ENCODE assay signal across 8 mouse cellular contexts in the genomic region with DNA sequence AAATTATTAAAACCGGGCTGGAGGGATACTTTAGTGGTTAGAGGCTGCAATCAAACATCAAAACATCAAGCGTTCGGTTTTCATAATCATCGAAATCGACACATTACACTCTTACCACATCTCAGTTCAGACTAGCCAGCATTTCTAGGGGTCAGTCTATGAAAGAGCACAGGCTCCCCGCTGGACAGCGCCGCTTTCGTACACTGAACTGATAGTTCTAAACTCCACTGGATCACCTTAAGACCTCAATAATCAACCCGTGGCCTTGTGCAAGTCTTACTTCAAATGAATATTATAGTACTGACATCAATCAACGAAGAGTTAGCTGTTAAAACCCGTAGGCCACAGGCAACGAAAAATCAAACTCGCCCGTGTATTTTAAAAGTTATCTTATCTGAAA. TPM values are rescaled to one million over a fixed set of nuclear protein-coding genes. Genes with fewer than 3 reads are reported as not detected.
DNase-seq lines count a peak whose midpoint lies in the region; ATAC-seq lines count a peak whose summit lies in the region.

No protein-coding gene starts in this region.

- no peaks in the 10 kb centered on the region; the same call in 1 of the 2 replicates for H3K27me3 ChIP-seq in kidney, embryonic 14.5 days (ENCODE audit: control insufficient read depth, insufficient read depth, low read length)
- H3K27me3 ChIP-seq in hindbrain, embryonic 15.5 days, result peaks cover 7% of the 10 kb centered on the region; the same call in 1 of the 2 replicates
- no peaks in the 10 kb centered on the region; the same call in 1 of the 2 replicates for H3K27me3 ChIP-seq in midbrain, embryonic 15.5 days (replicated peaks)

- peak overlapping the region; percentile 96 for H3K4me2 ChIP-seq in kidney, embryonic 14.5 days (replicated peaks; ENCODE audit: low read depth, low read length)
- H3K4me2 ChIP-seq in hindbrain, embryonic 15.5 days, result peak overlapping the region; percentile 72
- peak overlapping the region; percentile 82 for H3K4me2 ChIP-seq in midbrain, embryonic 15.5 days

- 36% methylated on average over 15 of the region's 15 CpGs for WGBS in kidney, embryonic 14.5 days
- WGBS in hindbrain, embryonic 15.5 days, result 40% methylated on average over 15 of the region's 15 CpGs
- 38% methylated on average over 15 of the region's 15 CpGs for WGBS in midbrain, embryonic 15.5 days

- no peak for ATAC-seq in kidney, embryonic 14.5 days (ENCODE audit: low FRiP score, low TSS enrichment)
- ATAC-seq in hindbrain, embryonic 15.5 days (ENCODE audit: low FRiP score, low read depth), result no peak
- no peak for ATAC-seq in midbrain, embryonic 15.5 days (replicated peaks)
- no peak for ATAC-seq in granulocyte monocyte progenitor cell, adult 5-6 weeks (replicated peaks; ENCODE audit: poor library complexity, severe bottlenecking)

- H3K36me3 ChIP-seq in kidney, embryonic 14.5 days (ENCODE audit: control insufficient read depth, insufficient read depth, low read length), result no peaks in the 10 kb centered on the region
- H3K36me3 ChIP-seq in hindbrain, embryonic 15.5 days, result no peaks in the 10 kb centered on the region
- no peaks in the 10 kb centered on the region for H3K36me3 ChIP-seq in midbrain, embryonic 15.5 days (replicated peaks)

- H3K9ac ChIP-seq in kidney, embryonic 14.5 days (ENCODE audit: low read depth, low read length), result no peak overlapping the region
- H3K9ac ChIP-seq in hindbrain, embryonic 15.5 days, result peak overlapping the region; percentile 66
- no peak overlapping the region for H3K9ac ChIP-seq in midbrain, embryonic 15.5 days

- H3K9me3 ChIP-seq in kidney, embryonic 14.5 days (ENCODE audit: control insufficient read depth, low read length), result no peaks in the 10 kb centered on the region
- no peaks in the 10 kb centered on the region for H3K9me3 ChIP-seq in hindbrain, embryonic 15.5 days
- H3K9me3 ChIP-seq in midbrain, embryonic 15.5 days, result no peaks in the 10 kb centered on the region

- H3K27ac ChIP-seq in kidney, embryonic 14.5 days (ENCODE audit: low read depth, low read length), result no peak overlapping the region
- H3K27ac ChIP-seq in brown adipose tissue, adult 24 weeks (replicated peaks; ENCODE audit: low read depth, low read length), result no peak overlapping the region
- no peak overlapping the region for H3K27ac ChIP-seq in hindbrain, embryonic 15.5 days (replicated peaks)
- no peak overlapping the region for H3K27ac ChIP-seq in midbrain, embryonic 15.5 days

- H3K4me1 ChIP-seq in kidney, embryonic 14.5 days (ENCODE audit: control insufficient read depth, insufficient read depth, low read length), result no peaks in the 10 kb centered on the region
- peaks cover 3% of the 10 kb centered on the region for H3K4me1 ChIP-seq in brown adipose tissue, adult 24 weeks (ENCODE audit: control insufficient read depth, insufficient read depth, insufficient read length, low read length)
- peaks cover 5% of the 10 kb centered on the region for H3K4me1 ChIP-seq in hindbrain, embryonic 15.5 days (replicated peaks)
- H3K4me1 ChIP-seq in midbrain, embryonic 15.5 days, result peaks cover 8% of the 10 kb centered on the region

- peak overlapping the region; percentile 65; the same call in 1 of the 2 replicates for H3K4me3 ChIP-seq in kidney, embryonic 14.5 days (ENCODE audit: low read length)
- H3K4me3 ChIP-seq in brown adipose tissue, adult 24 weeks (ENCODE audit: insufficient read depth, low read depth, low read length), result peak overlapping the region; percentile 78; the same call in 1 of the 2 replicates
- peak overlapping the region; percentile 60 for H3K4me3 ChIP-seq in hindbrain, embryonic 15.5 days
- H3K4me3 ChIP-seq in midbrain, embryonic 15.5 days, result peak overlapping the region; percentile 61

- DNase-seq in kidney, postnatal 25 days, result no peak
- no peak for DNase-seq in layer of hippocampus, postnatal 14 days (ENCODE audit: low spot score in 2 of 2)
- DNase-seq in right cerebral cortex, postnatal 36 days (ENCODE audit: low spot score in 2 of 2), result no peak

RNA-seq across cellular contexts. Expression of a gene that starts 1.0 kb away (rescaled TPM):
- polyA plus RNA-seq in kidney, embryonic 14.5 days (2014; fragmentation: Nextera tagmentation; extraction: Ambion mirVana), result 31.2 and 34.8 TPM in 2 replicates
- polyA plus RNA-seq in brown adipose tissue, adult 24 weeks (2012; ENCODE audit: insufficient read depth, insufficient read length, missing spikeins), result 68.0 and 70.1 TPM in 2 replicates
- polyA plus RNA-seq in hindbrain, embryonic 15.5 days (2015; fragmentation: Nextera tagmentation; extraction: Ambion mirVana), result 104 TPM in 2 replicates
- 82.6 and 90.2 TPM in 2 replicates for polyA plus RNA-seq in midbrain, embryonic 15.5 days (2015; fragmentation: Nextera tagmentation; extraction: Ambion mirVana)
- 100 to 1,000 TPM in 1 of 2 experiments, 10 to 100 TPM in 1; 97.4 to 100 TPM for total RNA-seq in layer of hippocampus, postnatal 14 days (2021)
- 33.1 and 39.0 TPM in 2 replicates for total RNA-seq in granulocyte monocyte progenitor cell, adult 5-6 weeks (2014; fragmentation: Nextera tagmentation)
- 22.1 and 23.9 TPM in 2 replicates for total RNA-seq in granulocyte monocyte progenitor cell, adult 5-6 weeks (2017)
